Mouse (Mus musculus) CH12.LX (cell line): ENCODE data around the gene Siglec1.

Source experiments
- BHLHE40 ChIP-seq: IDR thresholded peaks from 2 replicates; pipeline ENCODE4 v1.6.1; 2011; ENCODE audit warnings: mild to moderate bottlenecking, low read depth, low read length, improper control_type of control experiment
- CTCF ChIP-seq, 2 experiments: IDR thresholded peaks in 1 of 2; conservative IDR thresholded peaks in 1 of 2; 2 replicates each; pipeline ENCODE4 v1.5.1; 2011 to 2012; ENCODE audit warnings: low read depth in 2 of 2, low read length in 2 of 2, improper control_type of control experiment in 1 of 2, inconsistent platforms in 1 of 2, mild to moderate bottlenecking in 1 of 2, moderate library complexity in 1 of 2
- JUND ChIP-seq: conservative IDR thresholded peaks from 2 replicates; pipeline ENCODE4 v1.6.1; 2011; ENCODE audit warnings: low read depth, low read length, improper control_type of control experiment
- RAD21 ChIP-seq: IDR thresholded peaks from 2 replicates; pipeline ENCODE4 v1.6.1; 2011; ENCODE audit warnings: low read depth, mild to moderate bottlenecking, low read length, improper control_type of control experiment, moderate library complexity
- SIN3A ChIP-seq: IDR thresholded peaks from 2 replicates; pipeline ENCODE4 v1.6.1; 2012; ENCODE audit warnings: low read length, improper control_type of control experiment, inconsistent platforms

DNA sequence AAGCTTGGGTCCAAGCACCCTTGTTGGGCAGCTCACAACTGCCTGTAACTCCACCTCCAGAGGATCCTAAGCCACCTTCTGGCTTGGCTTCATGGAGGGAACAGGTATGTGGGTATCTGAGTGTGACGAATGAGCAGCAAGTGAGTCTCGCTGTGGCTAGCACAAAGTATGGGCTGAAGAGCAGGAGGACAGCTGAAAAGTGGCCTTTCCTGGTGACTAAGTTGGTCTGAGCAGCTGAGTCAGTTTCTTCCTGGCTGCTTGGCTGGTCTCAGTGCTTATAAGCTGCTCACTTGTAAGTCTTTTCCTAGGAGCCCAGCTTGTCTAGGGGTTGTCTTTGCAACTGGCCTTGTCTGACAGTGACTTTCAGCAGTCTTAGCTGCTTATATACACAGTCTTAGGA is 50.2 kb downstream of the Siglec1 start:
- no peak for TF ChIP-seq SIN3A
- TF ChIP-seq BHLHE40, result no peak
- TF ChIP-seq JUND, result no peak
- no peak for TF ChIP-seq CTCF (conservative IDR thresholded peaks at IDR 0.05 in 1 of 2, IDR thresholded peaks at IDR 0.05 in 1 of 2; ENCODE audit: low read depth in 2 of 2, low read length in 2 of 2)
- no peak for TF ChIP-seq RAD21
